Mouse (Mus musculus): ENCODE results near the gene Iah1. TPM values are rescaled to one million over a fixed set of nuclear protein-coding genes. Genes with fewer than 3 reads are reported as not detected.

Gene Iah1
- polyA plus RNA-seq, 1 experiment from 2014 or later, result 41.0 TPM

DNA sequence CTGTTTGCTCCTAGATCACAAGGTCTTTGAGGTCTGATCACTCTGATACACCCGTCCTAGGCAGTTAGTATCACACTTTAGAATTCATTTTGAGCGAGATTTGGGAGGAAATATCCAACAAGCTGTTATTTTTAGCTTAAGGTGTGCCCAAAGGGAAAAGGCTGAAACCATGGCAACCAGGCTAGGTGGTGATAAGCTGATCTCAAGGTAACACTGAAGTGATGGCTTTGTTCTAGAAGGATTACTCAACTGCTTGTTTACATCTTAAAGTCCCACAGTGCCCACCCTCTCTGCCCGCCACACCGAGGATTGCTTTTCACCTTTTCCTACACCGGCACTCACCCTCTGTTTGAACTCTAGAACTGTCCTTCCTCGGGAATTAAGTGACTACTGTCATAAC, 26.5 kb upstream of the Iah1 start:
- H3K9me3 ChIP-seq, result no peaks in the 10 kb centered on the region
- H3K4me1 ChIP-seq, result peaks cover 15% of the 10 kb centered on the region; the same call in 1 of the 2 replicates
- 90% methylated on average over 6 of the region's 6 CpGs for WGBS
- no peak overlapping the region for H3K4me3 ChIP-seq
- no peak overlapping the region for H3K27ac ChIP-seq
- no peak overlapping the region for H3K9ac ChIP-seq
- H3K36me3 ChIP-seq, result peaks cover 45% of the 10 kb centered on the region
- no peaks in the 10 kb centered on the region for H3K27me3 ChIP-seq (replicated peaks)
- ATAC-seq (ENCODE audit: low FRiP score, low read depth), result no peak
- H3K4me2 ChIP-seq (replicated peaks), result no peak overlapping the region

DNA sequence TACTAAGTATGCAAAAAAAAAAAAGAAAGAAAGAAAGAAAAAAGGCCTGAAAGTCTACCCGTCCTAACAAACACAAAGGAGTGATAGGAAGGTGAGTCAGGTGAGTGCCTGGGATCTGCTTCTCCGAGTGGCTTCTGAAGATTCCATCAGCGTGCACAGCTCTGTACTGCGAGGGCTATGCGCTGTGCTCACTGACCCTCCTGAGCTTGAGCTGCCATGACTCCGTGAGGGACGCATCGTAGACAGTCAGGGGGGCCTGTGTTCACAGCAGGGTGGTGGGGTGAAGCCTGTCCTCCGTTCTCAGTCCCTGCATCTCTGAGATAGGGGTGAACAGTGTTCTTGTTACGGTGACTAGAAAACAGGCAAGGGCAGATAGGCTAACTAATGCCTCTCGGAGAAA, 17.3 kb upstream of the Iah1 start:
- Histone ChIP-seq H3K9ac (no peak overlapping the region), H3K4me2 (replicated peaks) (no peak overlapping the region), H3K27me3 (replicated peaks) (no peaks in the 10 kb centered on the region), H3K9me3 (no peaks in the 10 kb centered on the region), H3K27ac (no peak overlapping the region), H3K4me3 (no peak overlapping the region), H3K36me3 (peaks cover 81% of the 10 kb centered on the region), H3K4me1 (no peaks in the 10 kb centered on the region)
- WGBS, result 96% methylated on average over 11 of the region's 11 CpGs
- no peak for ATAC-seq (ENCODE audit: low FRiP score, low read depth)

DNA sequence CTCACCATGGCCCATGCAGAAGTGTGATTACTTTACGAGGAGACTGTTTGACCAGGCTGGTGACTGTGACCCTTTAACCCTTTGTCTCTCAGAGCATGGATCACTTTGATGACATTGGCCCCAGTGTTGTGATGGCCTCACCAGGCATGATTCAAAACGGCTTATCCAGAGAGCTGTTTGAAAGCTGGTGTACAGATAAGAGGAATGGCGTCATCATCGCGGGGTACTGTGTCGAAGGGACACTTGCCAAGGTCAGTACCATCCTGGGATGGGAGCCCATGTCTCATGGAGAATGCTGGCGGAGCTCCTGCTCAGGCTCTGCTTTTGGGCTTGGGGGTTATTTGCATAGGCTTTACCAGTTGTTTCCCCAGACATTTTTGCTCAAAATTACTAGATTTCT, 14.9 kb upstream of the Iah1 start:
- no peaks in the 10 kb centered on the region for H3K4me1 ChIP-seq
- H3K36me3 ChIP-seq, result peaks cover 80% of the 10 kb centered on the region
- no peak overlapping the region for H3K4me3 ChIP-seq
- H3K27ac ChIP-seq, result no peak overlapping the region
- H3K4me2 ChIP-seq (replicated peaks), result no peak overlapping the region
- 90% methylated on average over 7 of the region's 7 CpGs for WGBS
- H3K9me3 ChIP-seq, result no peaks in the 10 kb centered on the region
- no peak for ATAC-seq (ENCODE audit: low FRiP score, low read depth)
- no peaks in the 10 kb centered on the region for H3K27me3 ChIP-seq (replicated peaks)
- no peak overlapping the region for H3K9ac ChIP-seq

DNA sequence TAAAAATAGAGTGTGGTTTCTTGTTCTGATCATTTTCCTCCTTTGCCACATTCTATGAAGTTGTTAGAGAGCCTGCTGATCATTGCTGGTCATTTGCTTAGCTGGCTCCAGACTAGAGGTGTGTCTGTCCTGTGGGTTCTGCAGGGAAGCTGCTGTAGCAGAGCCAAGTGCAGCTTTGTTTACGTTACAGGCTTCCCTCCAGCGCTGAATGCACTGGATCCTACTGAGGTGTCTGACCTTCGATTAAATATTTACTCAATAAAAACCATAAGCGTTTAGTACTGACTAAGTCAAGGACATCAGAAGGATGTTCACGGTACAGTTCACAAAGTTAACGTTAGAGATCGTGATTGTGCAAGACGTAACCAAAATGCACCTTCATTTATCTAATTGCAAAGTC, 14.3 kb upstream of the Iah1 start:
- no peaks in the 10 kb centered on the region for H3K4me1 ChIP-seq
- peaks cover 79% of the 10 kb centered on the region for H3K36me3 ChIP-seq
- 90% methylated on average over 8 of the region's 8 CpGs for WGBS
- no peaks in the 10 kb centered on the region for H3K27me3 ChIP-seq (replicated peaks)
- no peak overlapping the region for H3K4me2 ChIP-seq (replicated peaks)
- H3K4me3 ChIP-seq, result no peak overlapping the region
- H3K9me3 ChIP-seq, result no peaks in the 10 kb centered on the region
- no peak overlapping the region for H3K27ac ChIP-seq
- ATAC-seq (ENCODE audit: low FRiP score, low read depth), result no peak
- H3K9ac ChIP-seq, result no peak overlapping the region

DNA sequence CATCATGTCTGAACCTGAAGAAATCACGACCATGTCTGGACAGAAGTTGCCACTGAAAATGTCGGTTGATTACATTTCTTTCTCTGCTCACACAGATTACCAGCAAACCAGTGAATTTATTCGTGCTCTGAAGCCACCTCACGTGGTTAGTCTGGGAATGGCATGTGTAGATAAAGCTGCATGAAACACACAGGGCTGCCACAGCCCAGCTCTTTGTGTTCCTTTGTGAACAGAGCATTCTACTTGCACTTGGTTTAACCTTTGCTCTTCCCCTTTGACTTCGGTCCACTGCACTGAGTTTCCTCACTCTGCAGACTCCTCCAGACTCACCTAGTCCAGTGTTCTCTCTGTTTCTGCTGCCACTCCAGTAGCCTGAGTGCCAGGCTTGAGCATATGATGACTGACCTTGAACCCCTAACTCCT, 13.8 kb upstream of the Iah1 start:
- Histone ChIP-seq H3K9me3 (no peaks in the 10 kb centered on the region), H3K9ac (no peak overlapping the region), H3K4me2 (replicated peaks) (no peak overlapping the region), H3K27ac (no peak overlapping the region), H3K36me3 (peaks cover 78% of the 10 kb centered on the region), H3K4me3 (no peak overlapping the region), H3K4me1 (no peaks in the 10 kb centered on the region), H3K27me3 (replicated peaks) (no peaks in the 10 kb centered on the region)
- WGBS, result 87% methylated on average over 5 of the region's 5 CpGs
- no peak for ATAC-seq (ENCODE audit: low FRiP score, low read depth)

DNA sequence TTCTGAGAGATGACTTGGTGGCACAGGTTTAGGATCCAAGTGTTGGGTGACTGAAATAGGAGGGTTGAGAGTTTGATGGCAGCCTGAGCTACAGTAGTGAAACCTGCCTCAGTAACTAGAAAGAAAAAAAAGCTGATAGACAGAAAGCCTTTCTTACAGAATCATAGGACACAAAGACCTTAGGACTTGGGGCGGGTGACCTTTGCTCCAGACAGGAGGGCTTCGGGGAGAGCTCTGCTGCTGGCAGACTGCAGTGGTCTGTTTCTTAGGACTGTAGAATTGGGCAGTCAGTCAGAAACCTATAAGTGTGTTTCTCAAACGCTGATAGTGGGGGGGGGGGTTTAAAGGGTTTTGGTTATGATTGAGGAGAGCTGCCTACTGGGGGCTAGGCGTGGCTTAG, 10.4 kb upstream of the Iah1 start:
- H3K27ac ChIP-seq, result no peak overlapping the region
- no peak overlapping the region for H3K4me3 ChIP-seq
- no peaks in the 10 kb centered on the region for H3K9me3 ChIP-seq
- WGBS, result 97% methylated on average over 4 of the region's 4 CpGs
- H3K9ac ChIP-seq, result no peak overlapping the region
- no peaks in the 10 kb centered on the region for H3K27me3 ChIP-seq (replicated peaks)
- H3K4me2 ChIP-seq (replicated peaks), result no peak overlapping the region
- H3K4me1 ChIP-seq, result no peaks in the 10 kb centered on the region
- no peak for ATAC-seq (ENCODE audit: low FRiP score, low read depth)
- peaks cover 89% of the 10 kb centered on the region for H3K36me3 ChIP-seq

DNA sequence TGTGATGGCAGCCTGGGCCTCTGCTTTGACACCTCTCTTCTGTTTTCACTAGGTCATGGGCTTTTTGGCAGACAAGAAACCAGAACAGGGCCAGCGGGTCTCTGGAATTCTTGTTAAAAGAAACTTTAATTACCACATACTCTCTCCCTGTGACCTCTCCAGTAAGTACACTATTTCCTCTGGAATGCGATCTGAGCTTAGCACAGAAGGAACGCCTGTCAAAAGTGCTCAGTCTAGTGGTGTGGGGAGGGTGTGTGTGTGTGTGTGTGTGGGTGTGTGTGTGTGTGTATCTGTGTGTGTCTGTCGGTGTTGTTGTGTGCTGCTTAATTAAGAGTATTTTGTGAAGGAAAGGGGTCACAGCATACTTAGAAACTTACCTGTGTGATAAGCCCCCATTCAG, 9.5 kb upstream of the Iah1 start:
- Histone ChIP-seq H3K4me1 (no peaks in the 10 kb centered on the region), H3K4me2 (replicated peaks) (no peak overlapping the region), H3K27me3 (replicated peaks) (no peaks in the 10 kb centered on the region), H3K4me3 (no peak overlapping the region), H3K9ac (no peak overlapping the region), H3K27ac (no peak overlapping the region), H3K36me3 (peaks cover 92% of the 10 kb centered on the region), H3K9me3 (no peaks in the 10 kb centered on the region)
- WGBS, result 88% methylated on average over 4 of the region's 4 CpGs
- no peak for ATAC-seq (ENCODE audit: low FRiP score, low read depth)

DNA sequence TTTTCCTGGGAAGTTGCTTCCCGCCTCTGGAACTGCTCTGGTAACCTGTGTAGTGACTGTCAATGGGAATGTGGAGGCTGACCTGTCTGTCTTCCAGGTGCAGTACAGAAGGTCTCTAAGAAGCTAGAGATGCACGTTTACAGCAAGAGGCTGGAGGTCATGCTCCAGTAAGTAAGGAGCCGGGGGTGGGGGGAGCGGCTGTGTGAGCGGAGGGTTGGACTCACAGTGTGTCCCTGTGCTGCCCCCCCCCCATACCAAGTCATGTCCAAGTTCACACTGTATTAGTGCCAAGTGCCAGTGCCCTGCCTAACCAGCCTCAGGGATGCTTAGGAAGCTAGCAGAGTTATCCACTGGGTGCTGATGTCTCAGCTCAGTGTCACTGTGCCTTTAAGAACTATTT, 4.0 kb upstream of the Iah1 start:
- no peaks in the 10 kb centered on the region for H3K9me3 ChIP-seq
- 90% methylated on average over 5 of the region's 5 CpGs for WGBS
- H3K9ac ChIP-seq, result no peak overlapping the region
- H3K4me3 ChIP-seq, result no peak overlapping the region
- peaks cover 4% of the 10 kb centered on the region for H3K4me1 ChIP-seq
- H3K27me3 ChIP-seq (replicated peaks), result no peaks in the 10 kb centered on the region
- H3K4me2 ChIP-seq (replicated peaks), result no peak overlapping the region
- no peak for ATAC-seq (ENCODE audit: low FRiP score, low read depth)
- H3K36me3 ChIP-seq, result peaks cover 76% of the 10 kb centered on the region
- H3K27ac ChIP-seq, result no peak overlapping the region

DNA sequence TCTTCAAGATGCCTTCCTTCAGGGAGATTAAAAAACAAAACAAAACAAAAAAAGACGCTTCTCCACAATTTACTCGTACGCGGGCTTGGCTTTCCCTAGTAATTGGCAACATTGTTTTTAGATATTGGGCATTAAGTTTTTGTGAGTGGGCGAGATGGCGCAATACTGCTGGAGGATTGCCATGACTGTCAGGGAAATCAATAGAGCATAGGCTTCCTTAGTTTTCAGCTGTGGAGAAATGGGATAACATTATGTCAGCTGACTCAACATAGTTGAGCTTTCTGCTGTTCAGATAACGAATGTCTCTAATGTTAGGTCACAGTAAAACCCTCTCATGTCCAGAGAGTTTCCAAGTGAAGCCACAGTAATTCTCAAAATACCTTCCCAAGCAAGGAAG, 678 bp downstream of the Iah1 start:
- Histone ChIP-seq H3K4me2 (replicated peaks) (peak overlapping the region; percentile 68), H3K4me1 (peaks cover 4% of the 10 kb centered on the region), H3K27ac (no peak overlapping the region), H3K9ac (peak overlapping the region; percentile 80; the same call in 1 of the 2 replicates), H3K9me3 (no peaks in the 10 kb centered on the region), H3K36me3 (peaks cover 38% of the 10 kb centered on the region), H3K4me3 (peak overlapping the region; percentile 72), H3K27me3 (replicated peaks) (no peaks in the 10 kb centered on the region)
- WGBS, result 45% methylated on average over 7 of the region's 7 CpGs
- ATAC-seq (ENCODE audit: low FRiP score, low read depth), result no peak

DNA sequence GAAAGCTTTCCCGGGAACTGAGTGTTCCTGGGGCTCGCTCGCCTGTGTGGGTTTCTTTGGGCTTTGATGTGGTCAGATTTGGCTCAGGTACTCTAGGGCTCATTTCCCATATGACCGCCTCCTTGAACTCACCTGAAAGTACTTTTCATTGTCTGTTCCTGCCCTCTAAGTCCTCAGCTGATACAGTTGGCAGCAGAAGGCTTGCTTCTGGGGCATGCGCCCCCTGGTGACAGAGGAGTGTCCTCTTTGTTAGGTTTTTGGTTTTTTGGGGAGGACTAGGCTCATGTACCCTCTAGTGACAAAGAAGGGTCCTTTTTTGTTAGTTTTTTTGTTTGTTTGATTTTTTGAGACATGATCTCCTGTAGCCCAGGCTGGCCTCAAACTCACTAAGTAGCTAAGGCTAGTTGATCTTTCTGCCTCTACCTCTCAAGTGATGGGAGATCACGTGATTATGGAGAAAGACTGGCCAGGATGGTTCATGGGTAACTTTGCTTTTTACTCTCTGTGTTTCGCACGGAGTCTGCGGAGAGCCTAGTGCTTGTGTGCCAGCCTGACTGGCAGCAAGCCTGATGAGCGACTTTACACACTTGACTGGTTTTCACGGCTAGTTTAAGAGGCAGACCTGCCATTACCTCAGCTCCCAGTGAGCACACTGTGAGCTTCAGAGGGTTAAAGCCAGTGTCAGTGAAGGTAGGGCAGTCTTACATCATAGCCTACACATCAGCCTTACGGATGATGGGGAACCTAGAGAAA, 2.1 kb downstream of the Iah1 start:
- Histone ChIP-seq H3K27me3 (replicated peaks) (no peaks in the 10 kb centered on the region), H3K9ac (no peak overlapping the region), H3K4me3 (no peak overlapping the region), H3K9me3 (no peaks in the 10 kb centered on the region), H3K4me1 (peaks cover 4% of the 10 kb centered on the region), H3K27ac (no peak overlapping the region), H3K36me3 (peaks cover 29% of the 10 kb centered on the region), H3K4me2 (replicated peaks) (no peak overlapping the region)
- 78% methylated on average over 12 of the region's 12 CpGs for WGBS
- ATAC-seq (ENCODE audit: low FRiP score, low read depth), result no peak

DNA sequence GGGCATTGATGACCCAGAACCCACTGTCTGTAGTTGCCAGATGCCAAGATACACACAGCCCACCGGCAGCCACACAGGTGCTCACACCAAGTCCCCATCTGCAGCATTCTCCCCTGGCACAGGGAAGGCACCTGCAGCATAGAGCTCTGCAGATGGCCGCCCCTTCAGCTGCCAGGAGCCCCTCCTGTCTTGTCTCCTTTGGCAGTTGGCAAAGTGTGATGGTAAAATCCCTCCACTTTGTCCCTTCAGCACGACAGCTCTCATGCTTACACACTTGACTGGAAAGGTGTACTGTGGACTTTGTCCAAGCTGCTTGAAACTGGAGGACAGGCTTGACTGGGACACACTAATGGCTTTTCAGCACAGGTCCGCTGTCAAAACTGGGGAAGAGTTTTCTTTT, 4.1 kb downstream of the Iah1 start:
- H3K4me3 ChIP-seq, result no peak overlapping the region
- ATAC-seq (ENCODE audit: low FRiP score, low read depth), result no peak
- H3K27ac ChIP-seq, result no peak overlapping the region
- 90% methylated on average over 4 of the region's 4 CpGs for WGBS
- no peak overlapping the region for H3K4me2 ChIP-seq (replicated peaks)
- no peaks in the 10 kb centered on the region for H3K9me3 ChIP-seq
- peaks cover 4% of the 10 kb centered on the region for H3K4me1 ChIP-seq
- H3K36me3 ChIP-seq, result peaks cover 23% of the 10 kb centered on the region
- no peaks in the 10 kb centered on the region for H3K27me3 ChIP-seq (replicated peaks)
- H3K9ac ChIP-seq, result no peak overlapping the region

DNA sequence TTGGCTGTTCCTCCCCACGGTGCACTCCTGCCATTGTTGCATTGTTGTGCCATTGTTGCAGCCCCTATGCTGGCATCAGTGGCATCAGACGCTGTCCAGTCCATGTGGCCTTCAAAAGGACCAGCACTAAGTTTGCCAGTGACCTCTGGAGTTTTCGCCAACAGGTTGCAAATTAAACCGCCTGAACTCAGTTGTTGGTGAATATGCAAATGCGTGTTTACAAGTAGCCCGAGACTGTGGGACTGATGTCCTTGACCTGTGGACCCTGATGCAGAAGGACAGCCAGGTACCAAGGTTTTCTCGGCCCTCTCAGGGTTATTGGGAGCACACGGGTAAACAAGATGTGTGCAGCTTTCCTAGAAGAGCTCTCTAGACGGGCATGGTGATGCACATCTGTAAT, 5.0 kb downstream of the Iah1 start:
- no peaks in the 10 kb centered on the region for H3K9me3 ChIP-seq
- H3K27ac ChIP-seq, result no peak overlapping the region
- no peak overlapping the region for H3K4me3 ChIP-seq
- ATAC-seq (ENCODE audit: low FRiP score, low read depth), result no peak
- WGBS, result 83% methylated on average over 9 of the region's 9 CpGs
- peaks cover 31% of the 10 kb centered on the region for H3K36me3 ChIP-seq
- no peak overlapping the region for H3K9ac ChIP-seq
- no peak overlapping the region for H3K4me2 ChIP-seq (replicated peaks)
- H3K4me1 ChIP-seq, result no peaks in the 10 kb centered on the region
- H3K27me3 ChIP-seq (replicated peaks), result no peaks in the 10 kb centered on the region

DNA sequence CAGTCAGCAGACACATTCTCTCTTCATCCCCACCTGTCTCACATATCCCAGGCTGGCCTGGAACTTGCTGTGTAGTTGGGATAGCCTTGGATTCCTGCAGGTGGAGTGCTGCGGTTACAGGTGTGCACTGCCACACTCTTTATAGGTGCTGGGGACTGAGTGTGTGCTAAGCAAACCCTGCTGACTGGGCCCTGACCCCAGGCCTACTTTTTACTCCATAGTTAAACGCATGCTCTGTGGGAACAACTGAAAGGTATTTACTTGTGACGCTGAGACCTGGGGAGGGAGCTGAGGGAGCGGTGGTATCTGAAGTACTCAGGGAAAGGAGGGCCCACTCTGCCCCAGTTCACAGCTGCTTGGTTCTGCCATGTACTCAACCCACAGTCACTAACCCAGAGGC, 6.1 kb downstream of the Iah1 start:
- WGBS, result 95% methylated on average over 4 of the region's 4 CpGs
- ATAC-seq (ENCODE audit: low FRiP score, low read depth), result no peak
- Histone ChIP-seq H3K4me2 (replicated peaks) (no peak overlapping the region), H3K36me3 (peaks cover 41% of the 10 kb centered on the region), H3K9ac (no peak overlapping the region), H3K4me3 (no peak overlapping the region), H3K4me1 (no peaks in the 10 kb centered on the region), H3K27me3 (replicated peaks) (no peaks in the 10 kb centered on the region), H3K27ac (no peak overlapping the region), H3K9me3 (no peaks in the 10 kb centered on the region)
